Mouse (Mus musculus) left cerebral cortex, postnatal 4 days (tissue): ENCODE measurements around the gene Slc18a3. TPM values are rescaled to one million over a fixed set of nuclear protein-coding genes. Genes with fewer than 3 reads are reported as not detected.

Experiments
- DNase-seq: peaks from one replicate; pipeline ENCODE4 v3.0.0-alpha.2; 2022
- intact Hi-C: fragments of 180-260 bp; cut with DNase I; formaldehyde crosslinking; loops from one replicate; pipeline ENCODE4 v1.15.1; 2025
- total RNA-seq, 2 experiments: library from RNA; stranded (reverse); gene quantifications; 2 replicates each; pipeline ENCODE4 v1.2.3; 2021

Gene Slc18a3
- total RNA-seq, 2 experiments from 2014 or later = 0.60 to 1.0 TPM

- intact Hi-C loops = no loop called here
- no peak for DNase-seq
Measured at GRCm38 (mm10) chr14:32463211-32464040, 1.2 kb downstream of the Slc18a3 start.

- intact Hi-C loops = no loop called here
- no peak for DNase-seq
Measured at GRCm38 (mm10) chr14:32452552-32452951, 12.1 kb downstream of the Slc18a3 start.

GRCm38 (mm10) chr14:32446989-32447388, 17.7 kb downstream of the Slc18a3 start:
- DNase-seq = no peak
- intact Hi-C loops = no loop called here

GRCm38 (mm10) chr14:32443446-32443845, 21.2 kb downstream of the Slc18a3 start:
- intact Hi-C loops = no loop called here
- DNase-seq = no peak

GRCm38 (mm10) chr14:32439744-32440143, 24.9 kb downstream of the Slc18a3 start:
- intact Hi-C loops = no loop called here
- DNase-seq = no peak

- no peak for DNase-seq
- intact Hi-C loops = no loop called here
Measured at GRCm38 (mm10) chr14:32439316-32439715, 25.3 kb downstream of the Slc18a3 start.

GRCm38 (mm10) chr14:32437352-32437793, 27.3 kb downstream of the Slc18a3 start:
- DNase-seq = no peak
- intact Hi-C loops = no loop called here

GRCm38 (mm10) chr14:32429030-32429602, 35.5 kb downstream of the Slc18a3 start:
- DNase-seq = no peak
- intact Hi-C loops = no loop called here

GRCm38 (mm10) chr14:32423946-32424345, 40.7 kb downstream of the Slc18a3 start:
- no peak for DNase-seq
- intact Hi-C loops = no loop called here

- intact Hi-C loops = no loop called here
- no peak for DNase-seq
Measured at GRCm38 (mm10) chr14:32418747-32419146, 45.9 kb downstream of the Slc18a3 start.

Other genes with a start within 250 kb of the Slc18a3 start
- 10 to 100 TPM; 35.3 to 40.3 TPM for gene Ogdhl, start 142.8 kb downstream of the Slc18a3 start, total RNA-seq
- gene 1700024G13Rik, start 76.5 kb downstream of the Slc18a3 start, total RNA-seq = not detected
- gene Chat, start 1.1 kb upstream of the Slc18a3 start, total RNA-seq = under 1 TPM in 1 of 2 experiments, not detected in 1; 0.60 TPM
- 10 to 100 TPM; 27.9 to 29.0 TPM for gene Ercc6, start 48.7 kb upstream of the Slc18a3 start, total RNA-seq
- gene Prrxl1, start 134.6 kb upstream of the Slc18a3 start, total RNA-seq = not detected
- not detected for gene 3425401B19Rik, start 220.4 kb upstream of the Slc18a3 start, total RNA-seq